Mouse (Mus musculus): ENCODE results near the gene Snx29. TPM values are rescaled to one million over a fixed set of nuclear protein-coding genes. Genes with fewer than 3 reads are reported as not detected.
"Not testable (repeated sequence)": the region's sequence is repeated elsewhere in the genome, so short reads cannot be mapped to it uniquely, and the experiment has no call there.

Gene Snx29
- total RNA-seq (2021), result 10 to 100 TPM; 12.2 to 16.3 TPM

DNA sequence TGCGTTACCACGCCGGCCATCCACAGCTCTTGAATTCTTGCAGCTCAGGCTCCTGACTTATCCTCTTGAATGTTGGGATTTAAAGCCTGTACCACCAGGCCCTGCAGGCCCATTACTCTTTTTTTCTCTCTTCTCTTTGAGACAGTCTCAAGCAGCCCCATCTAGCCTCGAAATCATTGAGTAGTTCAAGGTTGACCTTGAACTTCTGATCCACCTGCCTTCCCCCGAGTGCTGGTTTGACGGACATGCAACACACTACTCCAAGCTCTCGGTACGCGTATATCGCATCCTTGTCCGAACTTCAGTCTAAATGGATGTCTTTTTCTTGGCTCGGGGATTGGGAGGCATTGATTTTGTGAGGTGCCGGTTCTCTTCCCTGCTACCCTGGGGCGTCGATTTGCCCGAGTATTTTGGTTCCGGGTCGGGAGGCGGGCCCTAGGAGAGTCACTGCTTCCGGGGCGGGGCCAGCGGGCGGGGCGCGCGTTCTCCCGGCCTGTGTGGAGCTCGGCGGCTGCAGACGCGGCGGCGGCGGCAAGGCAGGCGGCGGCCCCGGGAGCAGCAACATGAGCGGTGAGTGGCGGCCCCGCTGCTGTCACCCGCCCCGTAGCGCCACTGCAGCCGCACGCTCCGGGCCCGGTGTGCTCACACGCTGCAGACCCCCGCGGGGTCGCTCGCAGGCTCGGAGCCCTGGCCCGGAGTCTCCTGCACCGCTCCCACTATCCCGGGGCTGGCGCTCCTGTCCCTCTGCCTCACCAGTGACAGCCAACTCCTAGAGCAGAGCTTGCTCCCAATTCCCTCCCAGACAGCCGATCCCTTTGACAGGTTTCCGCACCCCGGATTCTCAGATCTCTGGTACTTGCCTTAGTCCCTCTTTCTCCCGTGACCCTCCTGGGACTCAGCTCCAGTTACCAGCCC lies at the start of gene Snx29:
TSS of gene Snx29 (plus strand) at position 500 of the 915 bp plus-strand sequence.
- peak; percentile 98 to 100 for DNase-seq
- intact Hi-C loops (cut with DNase I), result loop anchor here (2.0 to 5.0 kb wide), 3 partner anchors 68 to 120 kb away; partner anchors contain the start of genes Gspt1 and Rsl1d1

DNA sequence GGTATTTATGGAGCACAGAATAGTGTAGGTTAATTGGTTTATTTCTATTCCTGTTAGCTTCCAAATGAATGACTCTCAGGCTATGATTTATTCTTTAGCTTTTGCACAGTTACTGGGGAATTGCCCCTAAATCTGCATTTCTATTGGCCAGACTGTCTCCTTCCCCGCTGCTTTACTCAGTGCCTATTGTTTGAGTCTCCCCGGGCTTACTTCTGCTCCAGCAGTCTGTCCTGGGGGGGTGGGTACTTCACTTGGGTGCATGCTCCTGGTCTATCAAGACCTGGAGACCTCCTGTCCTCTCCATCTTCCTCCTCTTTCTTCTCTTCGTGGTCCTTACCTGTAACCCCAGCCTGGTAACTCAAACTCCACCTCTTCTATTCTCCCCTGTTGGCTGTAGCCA lies 45.8 kb upstream of the Snx29 start:
- no peak for DNase-seq
- intact Hi-C loops (cut with DNase I), result no loop called here

DNA sequence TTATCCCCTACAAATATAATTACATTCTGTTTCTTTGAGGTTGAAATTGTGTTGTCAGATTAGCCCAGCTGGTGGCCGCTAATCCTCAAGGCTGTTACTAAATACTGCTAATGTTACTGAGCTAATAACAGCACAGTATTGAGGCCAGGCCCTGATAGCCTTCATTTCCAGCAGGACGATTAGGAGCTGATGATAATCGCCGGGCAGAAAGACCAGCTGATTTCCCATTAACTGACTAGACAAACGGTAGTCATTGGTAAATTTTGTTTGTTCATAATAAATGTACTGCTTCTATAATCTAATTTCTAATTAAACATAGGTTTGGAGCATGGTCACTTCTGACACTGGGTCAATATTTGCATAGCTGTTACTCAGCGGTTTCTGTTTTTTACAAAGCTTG lies 43.9 kb upstream of the Snx29 start:
- no peak for DNase-seq

DNA sequence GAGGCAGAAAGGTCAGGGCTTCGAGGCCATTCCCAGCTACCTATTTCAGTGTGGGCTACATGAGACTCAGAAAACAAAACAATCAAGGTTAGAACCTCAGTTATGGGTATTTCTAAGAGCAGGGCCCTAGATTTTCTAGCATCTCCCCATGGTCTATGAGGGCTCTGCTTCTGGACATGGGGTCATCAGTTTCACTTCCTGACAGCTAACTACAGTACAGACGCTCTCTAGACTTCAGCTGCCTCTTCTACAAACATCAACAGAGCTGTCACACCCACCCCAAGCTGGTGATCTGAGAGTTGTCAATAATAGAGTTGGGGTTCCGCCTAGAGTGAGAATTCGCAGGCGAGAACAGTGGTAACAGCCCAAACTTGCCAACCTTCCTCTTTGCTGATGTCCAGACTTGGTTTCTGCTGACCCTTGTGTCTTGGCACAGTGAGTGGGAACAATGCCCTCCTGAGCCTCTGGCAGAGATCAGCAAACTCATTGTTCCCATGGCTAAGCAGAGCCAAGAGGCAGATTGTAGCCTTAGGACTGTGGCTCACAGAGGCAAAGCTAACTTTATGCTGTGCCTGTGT lies 40.0 kb upstream of the Snx29 start:
- DNase-seq, result peak; percentile 3 to 7

More for the DNA sequence above, 43.9 kb upstream of the Snx29 start:
- intact Hi-C loops (cut with DNase I), result no loop called here

DNA sequence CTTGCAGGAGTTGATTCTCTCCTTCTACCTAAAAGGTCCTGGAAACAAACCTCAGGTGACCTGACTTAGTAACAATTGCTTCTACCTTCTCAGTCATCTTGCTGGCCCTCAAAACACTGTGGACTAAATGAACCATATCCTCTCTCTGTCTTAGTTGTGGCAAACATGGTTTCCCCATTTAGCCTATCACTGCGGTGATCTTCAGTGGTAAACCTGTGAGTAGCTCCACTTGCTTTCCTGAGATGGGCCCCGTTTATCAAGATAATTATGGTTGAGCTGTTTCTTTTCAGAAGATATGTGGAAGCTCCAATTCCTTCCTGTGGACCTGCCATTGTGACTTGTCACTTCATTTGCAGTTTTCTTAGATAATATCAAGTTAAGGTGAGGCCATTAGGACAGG lies 37.8 kb upstream of the Snx29 start:
- no peak for DNase-seq
- intact Hi-C loops (cut with DNase I), result no loop called here

More for the DNA sequence above, 40.0 kb upstream of the Snx29 start:
- intact Hi-C loops (cut with DNase I), result no loop called here

DNA sequence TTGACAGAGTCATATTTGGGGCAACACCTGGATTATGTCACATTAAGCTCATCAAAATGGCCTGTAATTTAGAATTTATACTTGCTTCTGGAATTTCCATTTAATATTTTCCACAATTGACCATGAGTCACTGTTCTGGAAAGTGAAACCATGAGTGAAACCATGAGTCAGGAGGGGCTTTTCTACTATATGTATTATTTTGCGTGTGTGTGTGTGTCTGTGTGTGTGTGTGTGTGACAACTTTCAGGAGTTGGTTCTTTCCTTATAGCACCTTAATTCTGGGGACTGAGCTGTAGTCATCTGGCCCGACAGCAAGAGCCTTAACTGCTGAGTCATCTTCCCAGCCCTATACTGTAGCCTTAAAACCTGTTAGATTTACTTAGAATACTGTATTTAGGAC lies 36.8 kb upstream of the Snx29 start:
- no peak for DNase-seq
- intact Hi-C loops (cut with DNase I), result no loop called here

DNA sequence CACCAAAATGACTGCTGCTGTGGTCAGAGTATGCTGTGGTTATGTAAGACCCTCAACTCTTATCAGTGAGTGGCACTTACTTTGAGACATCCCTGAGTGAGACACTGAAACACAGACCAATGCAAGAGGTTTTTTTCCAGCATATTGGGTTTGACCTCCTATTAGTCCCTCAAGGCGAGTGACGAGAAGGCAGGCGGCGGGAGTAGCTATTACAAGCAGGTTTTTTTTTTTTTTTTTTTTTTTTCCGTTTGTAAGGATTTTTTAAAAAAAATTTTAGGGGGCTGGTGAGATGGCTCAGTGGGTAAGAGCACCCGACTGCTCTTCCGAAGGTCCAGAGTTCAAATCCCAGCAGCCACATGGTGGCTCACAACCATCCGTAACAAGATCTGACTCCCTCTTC lies 33.8 kb upstream of the Snx29 start:
- DNase-seq; intact Hi-C loops (cut with DNase I): not testable (repeated sequence)

DNA sequence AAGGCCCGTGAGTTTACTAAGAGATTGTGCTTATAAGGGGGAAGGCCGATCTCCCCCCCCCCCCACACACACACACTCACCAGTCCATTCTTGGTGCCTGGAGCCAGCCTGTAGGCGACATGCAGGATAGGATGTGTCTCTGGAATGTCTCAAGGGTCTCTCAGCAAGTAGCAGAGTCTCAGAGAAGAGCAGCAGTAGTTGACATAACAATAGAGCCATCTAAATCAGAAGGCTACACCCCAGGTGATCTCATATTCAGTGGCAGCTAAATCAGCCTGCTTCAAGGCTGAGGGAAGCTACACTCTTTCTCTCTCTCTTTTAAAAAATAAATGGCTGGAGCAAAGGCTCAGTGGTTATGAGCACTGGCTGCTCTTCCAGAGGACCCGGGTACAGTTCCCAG lies 27.1 kb upstream of the Snx29 start:
- intact Hi-C loops (cut with DNase I); DNase-seq: not testable (repeated sequence)

DNA sequence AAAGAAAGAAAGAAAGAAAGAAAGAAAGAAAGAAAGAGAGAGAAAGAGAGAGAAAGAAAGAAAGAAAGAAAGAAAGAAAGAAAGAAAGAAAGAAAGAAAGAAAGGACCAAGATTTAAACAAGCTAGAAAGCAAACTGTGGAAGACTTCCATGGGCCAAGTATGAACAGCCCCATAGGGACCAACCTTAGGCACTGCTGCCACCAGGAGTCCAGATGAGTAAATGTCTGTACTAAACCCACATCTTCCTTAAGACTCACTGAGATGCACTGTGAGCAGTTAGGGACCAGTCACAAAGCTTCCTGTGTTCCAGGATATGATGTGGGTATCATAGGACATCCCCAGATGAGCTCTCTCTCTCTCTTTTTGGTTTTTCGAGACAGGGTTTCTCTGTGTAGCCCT lies 25.0 kb upstream of the Snx29 start:
- DNase-seq, result peak; percentile 15
- intact Hi-C loops (cut with DNase I), result not testable (repeated sequence)

DNA sequence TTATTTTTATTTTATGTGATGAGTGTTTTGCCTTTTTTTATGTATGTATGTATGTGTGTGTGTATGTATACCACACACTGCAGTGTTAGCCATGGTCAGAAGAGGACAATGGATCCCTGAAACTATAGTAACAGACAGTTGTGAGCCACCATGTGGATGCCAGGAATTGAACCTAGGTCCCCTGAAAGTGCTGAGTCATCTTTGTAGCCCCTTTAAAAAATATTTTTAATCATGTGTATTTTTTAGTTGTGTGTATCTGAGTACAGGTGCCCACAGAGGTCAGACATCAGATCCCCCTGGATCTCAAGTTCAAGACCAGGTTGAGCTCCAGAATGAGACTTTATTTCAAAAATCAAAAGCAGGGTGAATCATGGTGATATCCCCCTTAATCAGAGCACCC lies 19.0 kb upstream of the Snx29 start:
- DNase-seq, result no peak
- intact Hi-C loops (cut with DNase I), result no loop called here

DNA sequence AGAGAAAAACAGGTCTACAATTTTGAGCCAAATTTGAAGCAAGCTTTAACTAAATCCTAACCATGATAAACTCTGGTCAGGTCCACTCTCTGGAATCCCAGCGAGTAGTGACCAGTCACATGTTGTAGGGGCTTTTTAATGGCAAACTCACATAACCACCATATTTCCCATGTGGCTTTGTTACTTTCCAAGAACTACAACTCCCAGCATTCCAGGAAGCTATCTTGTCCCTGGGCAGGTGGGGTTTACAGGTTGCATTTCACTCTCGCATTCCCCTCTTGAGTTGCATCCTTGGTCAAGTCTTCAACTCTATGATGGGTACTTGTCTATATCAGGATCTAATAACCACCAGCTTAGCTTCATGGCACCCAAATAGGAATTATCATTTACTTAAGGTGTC lies 17.2 kb upstream of the Snx29 start:
- intact Hi-C loops (cut with DNase I), result no loop called here
- no peak for DNase-seq

DNA sequence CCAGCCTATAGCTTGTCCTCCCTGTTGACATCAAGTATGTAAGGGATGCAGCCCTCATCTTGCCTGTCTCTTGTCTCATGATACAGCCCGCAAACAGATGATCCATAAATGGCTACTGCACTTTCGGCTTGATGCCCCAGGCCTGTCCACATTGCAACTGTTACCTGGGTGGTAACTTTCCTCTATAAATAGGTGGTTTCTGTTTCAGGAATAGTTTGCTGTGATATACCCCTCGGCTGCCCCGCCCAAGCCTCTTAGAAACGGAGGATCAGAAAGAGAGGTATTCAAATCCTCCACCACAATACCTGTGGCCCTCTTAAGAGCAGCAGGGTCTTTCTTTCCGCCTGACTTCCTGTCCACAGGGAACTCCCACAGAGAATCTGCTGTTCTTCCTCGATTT lies 9.2 kb upstream of the Snx29 start, which contains the start of gene Tnfrsf17:
TSS of gene Tnfrsf17 (plus strand) at position 301 of the 400 bp plus-strand sequence.
- intact Hi-C loops (cut with DNase I), result no loop called here
- no peak for DNase-seq

DNA sequence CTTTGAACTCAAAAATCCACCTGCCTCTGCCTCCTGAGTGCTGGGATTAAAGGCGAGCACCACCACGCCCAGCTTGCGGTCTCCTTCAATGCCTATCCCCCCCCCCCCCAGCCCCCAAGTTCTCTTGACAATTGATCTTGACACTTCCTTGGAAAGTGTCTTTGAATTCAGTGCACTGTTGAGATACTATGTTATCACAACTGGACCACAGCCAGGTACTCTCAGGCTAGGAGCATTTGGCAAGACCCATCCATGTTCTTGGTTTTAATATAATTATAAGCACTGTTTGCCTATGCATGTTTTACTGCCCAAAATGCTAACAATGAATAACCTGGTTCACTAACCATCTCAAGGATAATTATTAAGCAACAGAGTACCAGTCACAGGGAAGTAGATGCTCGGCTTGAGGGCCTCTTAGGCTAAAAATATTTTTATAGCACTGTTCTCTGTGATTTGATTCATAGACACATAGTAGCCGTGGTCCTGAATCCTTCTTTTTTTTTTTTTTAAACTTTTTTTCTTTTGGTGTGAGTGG lies 6.9 kb upstream of the Snx29 start:
- intact Hi-C loops (cut with DNase I), result no loop called here

DNA sequence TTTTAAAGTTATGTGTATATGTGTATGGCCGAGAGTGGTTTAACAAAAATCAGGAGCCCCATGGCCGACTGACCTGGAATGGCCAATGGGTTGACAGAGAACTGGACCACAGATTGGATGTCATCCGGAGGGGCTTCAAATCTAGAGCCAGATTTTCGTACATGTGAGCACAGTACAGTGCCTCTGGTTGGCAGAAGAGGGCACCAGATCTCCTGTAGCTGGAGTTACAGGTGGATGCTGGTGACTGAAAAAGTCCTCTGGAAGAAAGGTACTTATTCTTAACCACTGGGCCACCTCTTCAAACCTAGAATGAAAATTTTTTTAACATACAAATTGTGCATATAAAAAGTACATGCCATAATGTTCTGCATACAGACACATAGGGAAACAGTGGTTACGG lies 6.0 kb upstream of the Snx29 start:
- DNase-seq, result no peak
- intact Hi-C loops (cut with DNase I), result no loop called here

More for the DNA sequence above, 6.9 kb upstream of the Snx29 start:
- no peak for DNase-seq

DNA sequence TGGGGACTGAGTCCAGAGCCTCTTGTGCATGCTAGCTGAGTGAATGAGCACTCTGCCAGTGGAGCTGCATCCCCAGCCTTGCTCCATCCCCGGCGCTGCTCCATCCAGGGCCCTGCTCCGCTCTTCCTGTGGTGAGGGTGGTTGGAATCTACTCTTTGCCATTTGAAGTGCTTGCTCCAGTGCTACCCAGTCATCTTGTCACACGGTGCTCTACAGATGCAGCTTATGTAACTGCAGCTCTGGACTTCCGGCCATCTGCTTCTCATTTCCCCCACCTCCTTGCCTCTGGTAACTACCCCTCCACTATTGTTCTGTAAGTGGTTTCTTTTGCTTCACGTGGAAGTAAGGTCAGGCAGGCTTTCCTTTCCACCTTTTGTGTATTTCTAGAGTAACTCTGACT lies 5.4 kb upstream of the Snx29 start:
- DNase-seq, result peak; percentile 14 to 23
- intact Hi-C loops (cut with DNase I), result no loop called here

DNA sequence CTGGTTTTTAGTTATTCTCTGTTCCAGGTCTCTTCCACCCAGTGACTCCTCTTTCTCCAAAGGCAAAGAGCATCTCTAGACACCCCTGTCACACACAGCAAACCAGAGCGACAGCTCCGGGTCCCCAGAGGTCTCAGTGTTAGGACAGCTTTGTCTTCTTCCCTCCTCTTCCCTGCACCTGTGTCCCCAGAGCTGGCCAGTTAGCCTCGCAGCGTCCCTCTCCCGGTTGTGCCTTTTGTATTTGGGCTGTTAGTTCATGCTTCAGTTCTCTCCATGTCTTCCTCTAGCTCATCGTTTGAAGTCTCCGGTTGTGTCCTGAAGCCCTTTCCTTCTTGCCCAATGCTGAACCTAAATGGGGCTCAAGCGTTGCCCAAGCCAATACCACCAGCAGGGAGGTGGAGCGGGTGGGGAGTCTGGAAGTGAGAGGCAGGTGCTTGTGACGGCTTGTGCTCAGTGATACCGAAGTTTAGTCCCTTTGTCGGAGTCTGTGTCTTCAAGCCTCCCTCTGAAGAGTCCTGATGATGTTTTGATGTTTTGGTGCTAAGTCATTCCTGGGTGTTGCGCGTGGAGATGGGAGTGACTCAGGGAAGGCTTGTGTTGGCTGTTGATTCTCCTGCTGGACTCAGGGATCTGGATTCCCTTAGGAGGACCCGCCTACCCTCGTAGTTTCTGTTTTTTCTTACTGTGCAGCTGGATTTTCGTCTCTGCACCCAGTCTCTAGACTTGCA lies 780 bp downstream of the Snx29 start:
- peak; percentile 27 to 39 for DNase-seq
- intact Hi-C loops (cut with DNase I), result loop anchor here (2.0 to 5.0 kb wide), 3 partner anchors 69 to 121 kb away; partner anchors contain the start of genes Gspt1 and Rsl1d1

DNA sequence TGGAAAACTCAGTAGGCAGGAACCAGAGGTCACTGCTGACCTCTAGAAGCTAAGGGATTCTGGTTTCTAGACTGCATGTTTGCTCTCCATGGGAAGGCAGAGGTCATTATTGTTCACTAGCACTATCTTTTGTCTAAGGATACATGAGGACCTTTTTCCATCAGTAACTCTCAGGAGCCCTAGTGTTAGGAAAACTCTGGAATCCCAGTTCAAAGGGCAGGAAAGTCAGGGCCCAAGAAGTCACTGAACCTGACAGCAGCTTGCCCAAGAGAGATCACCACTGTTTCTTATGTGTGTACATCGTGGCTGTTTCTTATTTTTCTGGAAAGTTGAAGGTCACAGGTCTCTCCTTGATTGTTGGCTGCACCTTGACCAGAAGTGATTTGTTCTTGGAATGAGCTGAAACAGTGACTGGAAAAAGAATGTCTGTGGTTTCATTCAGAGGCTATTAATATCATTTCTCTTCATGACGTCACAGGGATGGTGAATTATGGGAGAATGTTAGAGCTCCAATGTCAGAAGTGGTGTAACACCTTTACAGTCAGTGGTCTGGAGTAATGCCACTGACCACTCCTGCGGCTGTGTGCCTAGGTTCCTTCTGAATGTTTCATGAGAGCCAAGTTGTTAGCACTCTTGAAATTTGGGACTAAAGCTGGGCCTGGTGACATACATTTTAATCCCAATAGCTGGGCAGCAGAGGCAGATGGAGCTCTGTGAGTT lies 7.5 kb downstream of the Snx29 start:
- no peak for DNase-seq
- intact Hi-C loops (cut with DNase I), result no loop called here

DNA sequence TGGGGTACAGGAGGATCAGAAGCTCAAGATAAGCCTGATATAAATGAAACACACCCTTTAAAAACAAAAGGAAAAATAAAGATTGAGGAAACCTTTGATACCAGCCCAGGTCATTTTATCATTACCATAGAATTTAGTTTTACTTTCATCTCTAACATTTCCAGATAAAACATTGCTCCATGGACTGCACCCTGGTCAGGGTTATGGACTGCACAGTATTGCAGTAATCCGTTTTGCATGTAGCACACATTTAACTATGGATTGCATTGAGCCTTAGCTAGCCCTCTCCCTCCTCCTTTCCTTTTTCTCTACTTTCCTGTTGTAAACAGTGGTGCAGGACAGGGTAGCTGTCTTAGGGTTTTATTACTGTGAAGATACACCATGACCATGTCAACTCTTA lies 8.3 kb downstream of the Snx29 start:
- DNase-seq, result no peak
- intact Hi-C loops (cut with DNase I), result no loop called here

DNA sequence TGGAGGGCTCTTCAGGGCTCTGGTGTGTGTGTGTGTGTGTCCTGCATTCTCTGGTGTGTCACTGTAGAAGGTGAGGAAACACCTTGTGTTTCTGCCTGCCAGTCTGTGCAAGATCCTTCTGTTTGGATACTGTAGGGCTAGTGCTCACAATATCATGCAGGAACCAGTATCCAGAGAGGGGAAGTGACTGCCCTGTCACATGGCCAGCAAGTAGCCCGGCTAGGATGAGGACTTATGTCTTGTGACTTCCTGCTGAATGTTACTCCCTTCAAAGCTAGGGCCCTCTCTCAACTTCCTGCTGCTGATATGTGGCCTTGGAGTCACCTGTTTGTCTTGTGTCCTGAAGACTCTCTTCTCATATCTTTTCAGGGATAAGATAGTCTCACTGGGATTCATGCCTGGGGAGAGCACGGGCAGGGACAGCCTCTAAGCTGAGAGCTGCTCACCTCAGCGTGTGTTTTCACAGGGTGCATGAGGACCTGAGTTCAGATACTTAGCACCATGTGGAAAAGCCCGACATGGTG lies 20.6 kb downstream of the Snx29 start:
- peak; percentile 24 to 42 for DNase-seq
- intact Hi-C loops (cut with DNase I), result no loop called here

DNA sequence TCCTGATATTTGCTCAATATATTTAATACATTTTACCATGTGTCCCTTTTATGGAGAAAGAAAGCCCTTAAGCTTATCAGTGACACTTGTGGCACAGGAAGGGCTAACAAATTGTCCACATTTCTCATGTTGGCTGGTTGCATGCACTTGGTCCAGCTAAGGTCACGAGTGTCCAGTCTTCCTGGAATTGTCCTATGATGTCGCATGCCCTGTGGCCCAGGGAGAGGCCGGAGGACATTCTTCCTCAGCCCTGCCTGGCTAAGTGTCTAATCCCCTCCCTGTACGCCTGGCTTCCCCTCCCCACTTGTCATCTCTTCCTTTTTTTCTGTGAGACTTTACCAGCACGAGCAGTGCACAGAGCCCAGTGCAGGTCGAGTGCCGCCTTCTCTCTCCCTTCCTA lies 29.2 kb downstream of the Snx29 start:
- peak; percentile 18 to 25 for DNase-seq
- intact Hi-C loops (cut with DNase I), result no loop called here
